Mouse (Mus musculus) kidney, adult 2 months (tissue): ENCODE results near the gene Nat8f7.
"Not testable (repeated sequence)": the region's sequence is repeated elsewhere in the genome, so short reads cannot be mapped to it uniquely, and the experiment has no call there.

Experiments used
- CTCF ChIP-seq: fragments of 200-500 bp; conservative IDR thresholded peaks from 2 replicates; pipeline ENCODE4 v1.5.1; 2011; ENCODE audit warnings: low read depth, mild to moderate bottlenecking, control low read depth, low read length, moderate library complexity, mixed read lengths; ENCODE audit not compliant: insufficient read depth, insufficient read length
- POLR2A ChIP-seq: fragments of 200-500 bp; IDR thresholded peaks from one replicate; pipeline ENCODE4 v1.6.1; 2011; ENCODE audit warnings: low read depth, low read length, control low read depth

GRCm38 (mm10) chr6:85709206-85709605 lies 3.8 kb downstream of the Nat8f7 start:
- TF ChIP-seq POLR2A, CTCF: not testable (repeated sequence)
